Mouse (Mus musculus) olfactory bulb, adult 2 months (tissue): Measurements from ENCODE around the gene Smarcd2. TPM values are rescaled to one million over a fixed set of nuclear protein-coding genes. Genes with fewer than 3 reads are reported as not detected.

ENCODE experiments used
- H3K27ac ChIP-seq: fragments of 200-500 bp; 2 replicates; pipeline ENCODE4 v1.5.1; 2012; ENCODE audit warnings: low read depth, low read length; ENCODE audit not compliant: insufficient read depth
- H3K4me1 ChIP-seq: fragments of 200-500 bp; 2 replicates; pipeline ENCODE4 v1.6.1; 2012; ENCODE audit warnings: low read length; ENCODE audit not compliant: control insufficient read depth, insufficient read depth
- H3K4me3 ChIP-seq: fragments of 200-500 bp; 2 replicates; pipeline ENCODE4 v1.5.1; 2012; ENCODE audit warnings: mild to moderate bottlenecking, low read depth, low read length, moderate library complexity; ENCODE audit not compliant: insufficient read depth
- CTCF ChIP-seq: fragments of 200-500 bp; IDR thresholded peaks from 2 replicates; pipeline ENCODE4 v1.5.1; 2012; ENCODE audit warnings: low read depth, mild to moderate bottlenecking, low read length, moderate library complexity; ENCODE audit not compliant: insufficient read depth
- POLR2A ChIP-seq: fragments of 200-500 bp; IDR thresholded peaks from 2 replicates; pipeline ENCODE4 v1.6.1; 2012; ENCODE audit warnings: mild to moderate bottlenecking, low read depth, low read length, moderate library complexity; ENCODE audit not compliant: insufficient read depth
- WGBS: fragments of 180-500 bp; shearing (Covaris S2); methylation state at CpG from one replicate; pipeline ENCODE4 v1.1.7; 2018; 5-methylcytosine and 5-hydroxymethylcytosine counted together
- polyA plus RNA-seq: library from polyadenylated mRNA; stranded (reverse); fragments of >200 nt; gene quantifications from 2 replicates; pipeline ENCODE4 v1.2.4, GENCODE M21; 2012; ENCODE audit warnings: low replicate concordance; ENCODE audit not compliant: missing spikeins, insufficient read depth, insufficient read length

Gene Smarcd2
- polyA plus RNA-seq, 1 experiment, result not detected

GRCm38 (mm10) chr11:106216730-106217490 is 55.9 kb downstream of the Smarcd2 start, which contains the start of gene Ddx42:
Gene Ddx42, plus strand, starts transcription at chr11:106216926.
- peaks cover 7% of the 10 kb centered on the region for H3K4me1 ChIP-seq
- WGBS, result under 1% methylated on average over 70 of the region's 70 CpGs
- peak within 1 kb of the TSS; percentile 92 for H3K27ac ChIP-seq
- H3K4me3 ChIP-seq, result peak within 1 kb of the TSS; percentile 76
- TF ChIP-seq POLR2A, result peak; percentile 49
- TF ChIP-seq CTCF, result no peak

- Histone ChIP-seq H3K4me1 (peaks cover 7% of the 10 kb centered on the region), H3K27ac (peak within 1 kb of the TSS; percentile 92), H3K4me3 (peak within 1 kb of the TSS; percentile 76)
- WGBS, result under 1% methylated on average over 46 of the region's 46 CpGs
- TF ChIP-seq CTCF, result no peak
- peak; percentile 57 for TF ChIP-seq POLR2A
Observed at GRCm38 (mm10) chr11:106215927-106216729, 56.6 kb downstream of the Smarcd2 start, which contains the start of gene Ccdc47. Gene Ccdc47, minus strand, starts transcription at chr11:106216344.

GRCm38 (mm10) chr11:106215450-106215859 is 57.3 kb downstream of the Smarcd2 start:
- H3K4me3 ChIP-seq, result no peak overlapping the region
- peaks cover 7% of the 10 kb centered on the region for H3K4me1 ChIP-seq
- 0 out of 2 replicates have a peak overlapping the region, but pooled peaks have one; percentile 75 for H3K27ac ChIP-seq
- WGBS, result 15% methylated on average over 7 of the region's 7 CpGs
- TF ChIP-seq CTCF (no peak), POLR2A (no peak)

- no peak overlapping the region for H3K4me3 ChIP-seq
- WGBS, result 88% methylated on average over 5 of the region's 5 CpGs
Observed at GRCm38 (mm10) chr11:106214856-106215255, 57.9 kb downstream of the Smarcd2 start.

More at GRCm38 (mm10) chr11:106214856-106215255, 57.9 kb downstream of the Smarcd2 start:
- Histone ChIP-seq H3K4me1 (peaks cover 7% of the 10 kb centered on the region), H3K27ac (no peak overlapping the region)
- no peak for TF ChIP-seq POLR2A
- no peak for TF ChIP-seq CTCF

Other genes starting within 250 kb of the Smarcd2 start
- 52.7 and 159 TPM in 2 replicates for gene Dcaf7, start 236.1 kb downstream of the Smarcd2 start, polyA plus RNA-seq
- gene Taco1, start 206.9 kb downstream of the Smarcd2 start, polyA plus RNA-seq, result not detected in 2 replicates
- gene Map3k3, start 188.4 kb downstream of the Smarcd2 start, polyA plus RNA-seq, result not detected in 2 replicates
- gene Gm10840, start 112.1 kb downstream of the Smarcd2 start, polyA plus RNA-seq, result not detected in 2 replicates
- gene Limd2, start 112.1 kb downstream of the Smarcd2 start, polyA plus RNA-seq, result 164 and 291 TPM in 2 replicates
- 209 TPM in 1 of 2 replicates, not detected in the other for gene Strada, start 70.8 kb downstream of the Smarcd2 start, polyA plus RNA-seq
- not detected in 2 replicates for gene Ccdc47, start 56.6 kb downstream of the Smarcd2 start, polyA plus RNA-seq
- not detected in 2 replicates for gene Ddx42, start 56.0 kb downstream of the Smarcd2 start, polyA plus RNA-seq
- not detected in 2 replicates for gene Ftsj3, start 16.9 kb downstream of the Smarcd2 start, polyA plus RNA-seq
- gene Psmc5, start 16.8 kb downstream of the Smarcd2 start, polyA plus RNA-seq, result not detected in 2 replicates
- gene Tcam1, start 3.7 kb upstream of the Smarcd2 start, polyA plus RNA-seq, result not detected in 2 replicates
- not detected in 2 replicates for gene Gh, start 28.9 kb upstream of the Smarcd2 start, polyA plus RNA-seq
- not detected in 2 replicates for gene Cd79b, start 41.8 kb upstream of the Smarcd2 start, polyA plus RNA-seq
- gene Scn4a, start 80.3 kb upstream of the Smarcd2 start, polyA plus RNA-seq, result not detected in 2 replicates
- gene Prr29, start 92.5 kb upstream of the Smarcd2 start, polyA plus RNA-seq, result not detected in 2 replicates
- not detected in 2 replicates for gene Icam2, start 115.1 kb upstream of the Smarcd2 start, polyA plus RNA-seq
- not detected in 2 replicates for gene Ern1, start 214.9 kb upstream of the Smarcd2 start, polyA plus RNA-seq